Mouse (Mus musculus): ENCODE results near the gene Enho. TPM values are rescaled to one million over a fixed set of nuclear protein-coding genes. Genes with fewer than 3 reads are reported as not detected.

Enho gene
- polyA plus RNA-seq (2015; fragmentation: Illumina TruSeq; extraction: RNeasy Lipid Tissue Mini Kit (QIAGEN cat#74804); ENCODE audit: insufficient read depth, low replicate concordance) = not detected

DNA sequence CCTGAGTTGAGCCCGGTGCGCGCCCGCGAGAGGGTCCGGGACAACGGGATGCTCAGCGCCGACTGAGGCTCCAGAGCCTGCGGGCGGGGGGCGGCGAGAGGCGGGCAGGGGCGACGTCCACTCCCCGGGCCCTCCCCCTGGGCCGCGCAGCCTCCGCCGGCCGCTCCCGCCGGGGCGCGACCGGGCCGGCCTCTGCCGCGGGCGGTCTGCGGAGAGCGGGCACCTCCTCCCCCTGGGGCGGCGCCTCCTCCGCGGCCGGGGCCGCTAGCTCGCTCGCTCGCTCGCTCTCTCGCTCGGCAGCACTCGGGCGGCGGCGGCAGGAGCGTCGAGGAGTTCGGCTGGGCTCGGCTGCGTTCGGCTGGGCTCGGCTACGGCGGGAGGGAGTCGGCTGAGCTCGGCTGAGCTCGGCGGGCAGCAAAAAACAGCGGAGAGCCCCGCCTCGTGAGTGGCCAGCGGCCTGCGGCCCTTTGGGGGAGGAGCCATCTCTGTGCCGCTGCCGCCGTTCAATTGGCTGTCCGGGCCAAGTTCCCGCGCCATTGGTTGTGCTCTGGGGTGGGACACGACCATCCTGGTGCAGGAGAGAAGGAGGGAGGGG is at the start of gene Enho:
Gene Enho (minus strand): TSS at position 412 of the 595 bp plus-strand sequence.

Other genes starting within 250 kb of the Enho start
- gene Kif24, start 175.4 kb downstream of the Enho start, polyA plus RNA-seq (2015; fragmentation: Illumina TruSeq; extraction: RNeasy Lipid Tissue Mini Kit (QIAGEN cat#74804); ENCODE audit: insufficient read depth, low replicate concordance) = 3.5 TPM
- gene Nudt2, start 175.2 kb downstream of the Enho start, polyA plus RNA-seq (2015; fragmentation: Illumina TruSeq; extraction: RNeasy Lipid Tissue Mini Kit (QIAGEN cat#74804); ENCODE audit: insufficient read depth, low replicate concordance) = 14.7 TPM
- gene AI464131, start 137.2 kb downstream of the Enho start, polyA plus RNA-seq (2015; fragmentation: Illumina TruSeq; extraction: RNeasy Lipid Tissue Mini Kit (QIAGEN cat#74804); ENCODE audit: insufficient read depth, low replicate concordance) = 1.3 TPM
- gene 1110017D15Rik, start 123.0 kb downstream of the Enho start, polyA plus RNA-seq (2015; fragmentation: Illumina TruSeq; extraction: RNeasy Lipid Tissue Mini Kit (QIAGEN cat#74804); ENCODE audit: insufficient read depth, low replicate concordance) = not detected
- 13.6 TPM for gene Fam219a, start 70.8 kb downstream of the Enho start, polyA plus RNA-seq (2015; fragmentation: Illumina TruSeq; extraction: RNeasy Lipid Tissue Mini Kit (QIAGEN cat#74804); ENCODE audit: insufficient read depth, low replicate concordance)
- 0.66 TPM for gene Dnaic1, start 70.5 kb downstream of the Enho start, polyA plus RNA-seq (2015; fragmentation: Illumina TruSeq; extraction: RNeasy Lipid Tissue Mini Kit (QIAGEN cat#74804); ENCODE audit: insufficient read depth, low replicate concordance)
- gene Cntfr, start 56.8 kb upstream of the Enho start, polyA plus RNA-seq (2015; fragmentation: Illumina TruSeq; extraction: RNeasy Lipid Tissue Mini Kit (QIAGEN cat#74804); ENCODE audit: insufficient read depth, low replicate concordance) = 1.3 TPM
- 67.0 TPM for gene Il11ra1, start 59.7 kb upstream of the Enho start, polyA plus RNA-seq (2015; fragmentation: Illumina TruSeq; extraction: RNeasy Lipid Tissue Mini Kit (QIAGEN cat#74804); ENCODE audit: insufficient read depth, low replicate concordance)
- gene Rpp25l, start 73.2 kb upstream of the Enho start, polyA plus RNA-seq (2015; fragmentation: Illumina TruSeq; extraction: RNeasy Lipid Tissue Mini Kit (QIAGEN cat#74804); ENCODE audit: insufficient read depth, low replicate concordance) = 10.1 TPM
- gene Dctn3, start 82.8 kb upstream of the Enho start, polyA plus RNA-seq (2015; fragmentation: Illumina TruSeq; extraction: RNeasy Lipid Tissue Mini Kit (QIAGEN cat#74804); ENCODE audit: insufficient read depth, low replicate concordance) = 27.5 TPM
- gene Arid3c, start 90.8 kb upstream of the Enho start, polyA plus RNA-seq (2015; fragmentation: Illumina TruSeq; extraction: RNeasy Lipid Tissue Mini Kit (QIAGEN cat#74804); ENCODE audit: insufficient read depth, low replicate concordance) = not detected
- gene Galt, start 114.9 kb upstream of the Enho start, polyA plus RNA-seq (2015; fragmentation: Illumina TruSeq; extraction: RNeasy Lipid Tissue Mini Kit (QIAGEN cat#74804); ENCODE audit: insufficient read depth, low replicate concordance) = 18.2 TPM
- 27.7 TPM for gene Sigmar1, start 115.8 kb upstream of the Enho start, polyA plus RNA-seq (2015; fragmentation: Illumina TruSeq; extraction: RNeasy Lipid Tissue Mini Kit (QIAGEN cat#74804); ENCODE audit: insufficient read depth, low replicate concordance)
- gene Ccl27a, start 133.9 kb upstream of the Enho start, polyA plus RNA-seq (2015; fragmentation: Illumina TruSeq; extraction: RNeasy Lipid Tissue Mini Kit (QIAGEN cat#74804); ENCODE audit: insufficient read depth, low replicate concordance) = 5.8 TPM